Mouse (Mus musculus) kidney, adult 2 months (tissue): ENCODE measurements around the gene Zfp473.

ENCODE experiments used
- CTCF ChIP-seq: fragments of 200-500 bp; conservative IDR thresholded peaks from 2 replicates; pipeline ENCODE4 v1.5.1; 2011; ENCODE audit warnings: low read depth, mild to moderate bottlenecking, control low read depth, low read length, moderate library complexity, mixed read lengths; ENCODE audit not compliant: insufficient read depth, insufficient read length
- POLR2A ChIP-seq: fragments of 200-500 bp; IDR thresholded peaks from one replicate; pipeline ENCODE4 v1.6.1; 2011; ENCODE audit warnings: low read depth, low read length, control low read depth

DNA sequence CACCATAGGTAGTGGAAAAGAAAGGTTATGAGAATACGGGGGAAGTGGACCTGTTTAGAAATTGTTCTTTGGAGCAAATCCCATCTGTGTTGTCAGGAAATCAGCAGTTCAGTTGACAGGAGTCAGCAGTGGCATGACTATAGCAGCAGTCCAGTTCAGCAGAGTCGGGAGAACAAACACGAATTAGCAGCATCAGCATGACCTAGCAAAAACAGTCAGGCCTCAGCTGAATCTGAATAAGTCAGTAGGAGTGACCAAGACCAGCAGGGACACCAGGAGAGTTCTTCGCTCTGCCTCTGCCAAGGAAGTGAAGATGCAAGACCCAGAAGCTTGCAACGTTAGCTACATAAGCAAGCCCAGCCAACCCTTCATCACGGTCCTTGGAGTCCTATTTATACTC is 41.9 kb upstream of the Zfp473 start:
- no peak for TF ChIP-seq POLR2A
- no peak for TF ChIP-seq CTCF
